Mouse (Mus musculus): ENCODE data around the gene Zcchc2.

- TF ChIP-seq POLR2A (IDR thresholded peaks at IDR 0.05; ENCODE audit: low read depth, low read length) (no peak), CTCF (IDR thresholded peaks at IDR 0.05; ENCODE audit: extremely low read depth, insufficient read length, insufficient replicate concordance, low read depth, low read length) (no peak)
Measured at GRCm38 (mm10) chr1:106070814-106071213, 80.6 kb downstream of the Zcchc2 start.
